Mouse (Mus musculus): ENCODE measurements around the gene Gmppa.

Gmppa gene

DNA sequence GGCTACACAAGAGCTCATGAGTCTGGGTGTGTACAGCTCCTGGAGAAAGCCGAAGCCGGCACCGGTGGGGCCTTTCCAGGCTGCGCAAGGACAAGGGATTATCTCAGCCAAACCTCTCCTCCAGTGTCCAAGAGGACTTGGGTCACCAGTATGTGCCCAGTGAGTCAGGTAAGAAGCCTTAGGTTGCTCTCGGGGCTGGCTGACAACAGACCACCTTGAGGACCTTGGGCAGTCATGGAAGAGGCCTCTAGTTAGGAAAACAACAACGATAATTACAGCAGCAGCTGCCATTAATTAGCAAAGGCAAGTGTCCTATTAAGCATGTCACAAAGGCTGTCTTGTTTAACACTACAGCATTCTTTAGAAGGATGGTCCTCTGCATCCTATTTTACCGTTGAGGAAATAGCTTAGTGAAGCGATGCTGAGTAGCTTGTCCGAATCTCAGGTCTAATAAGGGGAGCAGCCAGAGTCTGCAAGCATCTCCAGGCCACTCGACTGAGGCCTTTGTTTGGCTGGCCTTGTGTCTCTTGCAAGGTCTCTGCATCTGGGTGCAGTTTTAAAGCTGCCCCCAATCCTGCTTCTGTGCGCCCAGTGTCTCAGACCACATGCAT lies 11.8 kb upstream of the Gmppa start:
- no peak for DNase-seq (ENCODE audit: low spot score in 2 of 2)

DNA sequence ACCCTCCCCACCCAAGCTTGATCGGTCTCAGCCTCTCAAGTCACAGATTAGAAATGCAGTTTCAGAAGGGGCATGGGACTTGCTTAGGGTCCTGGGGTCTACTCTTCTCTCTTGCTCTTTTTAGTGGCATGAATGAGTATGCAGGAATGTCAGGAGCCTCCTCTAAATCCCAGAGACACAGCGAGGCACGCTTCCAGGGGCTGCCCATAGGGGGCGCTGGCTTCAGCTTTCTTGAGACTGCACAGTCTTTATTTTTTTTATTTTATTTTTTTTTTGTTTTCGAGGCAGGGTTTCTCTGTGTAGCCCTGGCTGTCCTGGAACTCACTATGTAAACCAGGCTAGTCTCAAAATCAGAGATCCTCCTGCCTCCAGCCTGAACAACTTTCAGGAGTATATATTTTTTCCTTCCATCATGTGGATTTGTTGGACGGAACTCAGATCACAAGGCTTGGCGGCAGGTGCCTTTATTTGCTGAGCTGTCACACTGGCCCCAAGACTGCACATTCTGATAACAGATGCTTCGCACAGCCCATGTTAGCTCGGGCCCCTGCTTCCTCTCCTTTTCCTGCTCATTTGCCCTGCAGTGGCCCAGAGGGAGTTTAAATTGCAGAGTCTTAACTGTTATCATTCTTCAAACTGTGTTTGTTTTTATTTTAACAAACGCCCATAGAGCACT lies 9.8 kb upstream of the Gmppa start:
- DNase-seq (ENCODE audit: low spot score in 2 of 2): no peak

DNA sequence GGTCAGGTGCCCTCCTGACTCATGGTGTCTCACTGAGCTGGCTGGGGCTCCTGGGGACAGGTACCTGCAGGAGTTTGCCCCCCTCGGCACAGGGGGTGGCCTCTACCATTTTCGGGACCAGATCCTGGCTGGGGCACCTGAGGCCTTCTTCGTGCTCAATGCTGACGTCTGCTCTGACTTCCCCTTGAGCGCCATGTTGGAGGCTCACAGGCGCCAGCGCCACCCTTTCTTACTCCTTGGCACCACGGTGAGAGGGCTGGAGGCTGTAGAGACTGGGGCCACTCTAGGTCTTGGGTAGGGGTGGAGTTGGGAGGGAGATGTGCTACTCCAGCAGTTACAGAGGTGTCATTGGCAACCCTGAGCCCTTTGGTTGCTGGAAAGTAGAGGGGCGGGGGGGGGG lies 3.1 kb downstream of the Gmppa start:
- DNase-seq (ENCODE audit: low spot score in 2 of 2): no peak

DNA sequence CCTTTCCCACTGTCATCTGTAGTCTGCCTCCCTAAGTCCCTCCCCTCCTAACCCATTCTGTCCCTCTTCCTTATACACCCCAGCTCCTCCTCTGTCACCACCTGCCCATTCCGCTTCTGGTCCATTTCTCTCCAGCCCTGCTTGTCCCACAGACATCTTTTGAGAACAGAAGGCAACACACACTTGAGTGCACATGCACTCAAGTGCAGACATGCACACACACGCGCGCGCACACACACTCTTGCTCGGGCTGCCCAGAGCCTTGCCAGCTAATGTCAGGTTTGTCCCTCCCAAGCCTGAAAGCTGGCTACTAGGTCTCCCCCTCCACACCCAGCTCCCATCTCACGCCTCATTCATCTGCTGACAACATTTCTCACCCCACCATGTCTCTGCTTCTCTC lies 4.9 kb downstream of the Gmppa start:
- DNase-seq (ENCODE audit: low spot score in 2 of 2): no peak

DNA sequence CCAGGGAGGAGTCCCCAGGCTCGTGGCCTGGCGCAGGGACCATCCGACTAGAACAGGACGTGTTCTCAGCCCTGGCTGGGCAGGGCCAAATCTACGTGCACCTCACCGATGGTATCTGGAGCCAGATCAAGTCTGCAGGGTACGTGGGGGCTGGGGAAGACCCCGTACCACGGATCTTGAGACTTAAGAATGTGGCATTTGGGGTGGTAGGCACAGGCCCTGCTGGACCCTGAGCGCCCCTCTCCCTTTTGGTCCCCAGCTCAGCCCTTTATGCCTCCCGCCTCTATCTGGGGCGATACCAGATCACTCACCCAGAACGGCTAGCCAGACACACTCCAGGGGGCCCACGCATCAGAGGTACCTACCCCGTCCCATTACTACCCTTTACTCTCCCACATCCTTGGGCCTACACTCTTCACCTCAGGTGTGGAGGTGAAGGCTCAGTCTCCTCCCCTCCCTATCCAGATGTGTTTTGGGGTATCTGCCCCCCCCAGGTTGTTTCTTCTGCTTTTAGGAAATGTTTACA lies 5.8 kb downstream of the Gmppa start:
- no peak for DNase-seq (ENCODE audit: low spot score in 2 of 2)

DNA sequence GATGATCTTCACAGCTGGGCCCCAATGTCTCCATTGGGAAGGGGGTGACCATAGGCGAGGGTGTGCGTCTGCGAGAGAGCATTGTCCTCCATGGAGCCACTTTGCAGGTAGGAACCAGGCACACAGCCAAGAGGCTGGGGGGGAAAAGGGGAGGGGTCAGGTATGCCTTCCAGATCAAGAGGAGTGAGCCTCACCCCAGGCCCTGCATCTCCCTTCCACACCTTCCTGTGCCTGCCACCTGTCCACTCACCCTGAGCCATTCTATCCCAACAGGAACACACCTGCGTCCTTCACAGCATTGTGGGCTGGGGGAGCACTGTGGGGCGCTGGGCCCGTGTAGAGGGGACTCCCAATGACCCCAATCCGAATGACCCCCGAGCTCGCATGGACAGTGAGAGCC lies 6.4 kb downstream of the Gmppa start:
- no peak for DNase-seq (ENCODE audit: low spot score in 2 of 2)

DNA sequence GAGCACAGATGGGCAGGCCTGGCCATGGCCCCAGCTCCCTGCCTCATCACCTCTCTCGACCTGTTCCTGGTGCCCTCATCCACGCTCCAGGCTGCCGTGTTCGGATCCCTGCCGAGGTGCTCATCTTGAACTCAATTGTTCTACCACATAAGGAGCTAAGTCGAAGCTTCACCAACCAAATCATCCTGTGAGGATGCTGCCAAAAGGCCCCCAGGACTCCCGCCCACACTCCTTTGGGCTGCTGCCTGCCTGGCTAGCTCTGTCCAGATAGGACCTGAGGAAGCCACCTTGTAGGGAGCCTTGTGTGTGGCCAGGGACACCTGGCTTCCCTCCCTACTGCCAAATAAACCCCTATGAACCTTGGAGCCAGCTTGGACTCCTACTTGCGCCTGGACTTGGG lies 7.1 kb downstream of the Gmppa start:
- no peak for DNase-seq (ENCODE audit: low spot score in 2 of 2)

DNA sequence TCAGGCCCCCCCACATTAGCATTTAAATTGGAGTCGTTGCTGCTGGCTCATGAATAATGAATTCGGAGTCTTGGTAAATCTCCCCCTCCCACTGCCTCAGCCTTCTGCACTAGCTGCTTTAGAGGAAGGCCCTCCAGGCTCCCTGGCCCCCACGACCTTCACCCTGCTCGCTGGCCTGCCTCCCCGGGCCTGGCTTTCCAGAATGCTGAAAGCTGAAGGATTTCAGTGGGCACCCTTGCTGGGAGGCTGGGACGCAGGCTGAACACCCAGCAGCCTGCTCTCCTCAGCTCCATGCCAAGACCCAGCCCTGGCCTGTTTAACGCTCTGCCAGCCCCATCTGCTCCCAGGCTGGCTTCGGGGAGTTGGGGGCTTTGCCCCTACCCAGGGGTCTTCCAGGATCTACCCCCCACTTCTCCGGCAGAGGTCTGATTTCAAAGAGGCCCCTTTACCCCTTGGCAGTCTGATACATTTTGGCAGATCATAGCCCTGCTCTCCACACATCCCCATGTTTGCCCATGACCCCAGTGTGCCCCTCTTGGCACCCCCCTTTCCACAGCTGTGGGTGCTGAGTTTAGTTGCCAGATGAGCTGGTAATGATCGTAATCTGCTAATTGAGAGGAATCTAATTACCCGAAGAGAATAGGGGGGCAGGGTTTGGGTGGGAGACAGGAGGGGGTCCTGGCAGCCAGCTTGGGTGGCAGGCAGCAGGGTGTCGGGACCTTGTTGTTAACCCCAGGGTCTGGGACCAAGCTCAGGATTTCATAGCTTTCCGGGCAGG lies 7.7 kb downstream of the Gmppa start:
- DNase-seq (ENCODE audit: low spot score in 2 of 2): no peak

DNA sequence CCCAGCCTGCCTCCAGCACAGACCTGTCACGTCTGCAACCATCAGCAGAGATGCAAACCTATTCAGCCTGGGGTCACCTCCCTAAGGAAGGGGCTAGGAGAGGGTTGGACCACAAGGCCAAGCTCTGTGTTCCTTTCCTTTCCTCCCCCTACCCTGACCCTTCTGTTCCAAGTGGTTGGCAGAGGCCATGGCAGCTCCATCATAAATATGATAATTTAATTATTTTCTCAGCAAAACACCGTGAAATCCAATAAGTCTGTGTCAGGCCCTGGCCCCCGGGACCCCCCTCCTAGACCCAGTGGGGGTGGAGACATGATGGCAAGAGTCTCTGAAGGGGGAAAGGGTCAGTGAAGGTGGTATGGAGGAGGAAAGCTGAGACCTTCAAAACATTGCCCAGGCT lies 8.5 kb downstream of the Gmppa start:
- no peak for DNase-seq (ENCODE audit: low spot score in 2 of 2)

DNA sequence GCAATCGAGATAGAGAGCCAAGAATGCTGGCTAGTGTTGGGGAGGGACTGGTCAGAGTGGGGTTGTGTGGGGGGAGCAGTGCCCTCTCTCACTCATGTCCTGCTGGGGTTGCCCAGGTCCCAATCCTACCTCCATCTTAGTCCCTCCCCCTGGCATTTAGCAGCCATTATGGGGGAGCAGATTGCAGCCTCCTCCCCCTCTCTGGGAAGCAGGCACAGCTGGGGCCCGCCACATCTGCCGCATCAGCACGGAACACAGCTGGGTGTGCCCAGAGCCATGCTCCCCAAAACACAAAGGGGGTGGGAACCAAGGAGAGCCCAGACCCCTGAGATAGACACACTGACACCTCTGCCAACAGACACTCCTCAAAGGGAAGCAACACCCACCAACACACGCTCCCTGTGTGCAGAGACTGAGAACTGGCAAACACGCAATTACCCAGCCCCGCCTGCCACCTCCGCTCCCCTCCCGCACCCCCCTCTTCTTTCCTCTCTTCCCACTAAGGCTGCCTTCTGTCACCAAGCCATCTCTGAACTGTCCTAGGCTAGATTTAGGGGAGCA lies 9.5 kb downstream of the Gmppa start:
- DNase-seq (ENCODE audit: low spot score in 2 of 2): no peak

DNA sequence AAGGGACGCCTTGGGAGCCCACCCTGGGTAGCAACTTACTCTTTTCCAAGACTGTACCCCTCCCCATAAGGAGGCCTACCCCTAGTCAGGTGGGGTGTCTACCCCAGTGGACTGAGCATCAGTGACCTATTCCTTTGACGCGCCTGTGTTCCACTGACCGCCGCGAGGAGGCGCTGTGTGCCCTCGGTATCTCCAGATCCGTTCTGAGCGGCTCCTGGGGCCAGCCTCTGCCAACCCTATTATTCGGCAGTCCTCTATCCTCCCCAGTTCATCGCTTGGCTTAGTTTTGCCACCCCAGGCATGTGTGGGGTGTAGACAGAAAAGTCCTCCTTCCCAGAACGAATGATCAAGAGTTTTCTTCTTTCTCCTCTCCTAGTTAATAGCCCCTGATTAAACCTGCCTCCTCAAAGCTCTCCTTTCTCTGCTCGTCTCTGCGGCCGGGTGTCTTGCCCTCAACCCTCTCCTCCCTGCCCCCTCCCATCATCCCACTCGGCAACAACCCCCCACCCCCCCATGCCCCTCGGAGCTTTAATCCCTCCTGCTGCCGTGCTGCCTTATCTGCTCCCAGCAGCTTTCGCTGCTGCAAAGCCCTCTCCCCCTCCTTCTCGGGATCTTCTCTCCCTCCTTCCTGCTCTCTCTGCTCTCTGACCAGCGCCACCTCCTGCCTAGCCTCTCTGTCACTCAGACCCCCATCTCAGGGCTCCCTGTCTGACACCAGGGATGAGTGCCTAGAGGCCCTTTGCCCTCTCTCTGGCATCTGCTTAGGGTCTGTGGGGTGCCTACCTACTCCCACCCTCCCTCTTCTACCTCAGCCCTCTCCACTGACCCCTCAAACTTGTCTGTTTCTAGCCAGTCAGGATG lies 10.3 kb downstream of the Gmppa start:
- DNase-seq (ENCODE audit: low spot score in 2 of 2): peak; percentile 61 to 65

DNA sequence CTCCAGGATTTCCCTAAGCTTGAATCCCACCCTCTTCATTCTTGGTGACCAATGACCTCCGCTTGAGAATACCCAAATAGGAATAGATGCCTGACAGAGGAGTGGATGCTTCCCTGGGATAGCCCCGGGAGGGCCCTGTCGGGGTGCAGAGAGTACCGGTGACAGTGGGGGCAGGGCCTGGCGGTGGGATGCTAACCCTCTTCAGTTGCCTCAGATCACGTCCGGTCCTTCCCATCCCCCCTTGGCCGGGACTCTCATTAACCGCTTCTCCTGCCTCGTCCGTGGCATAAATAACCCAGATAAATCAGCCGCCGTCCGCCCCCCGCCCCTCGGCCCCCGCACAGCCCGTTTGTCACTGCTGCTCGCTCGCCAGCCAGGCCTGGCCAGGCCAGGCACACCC lies 10.9 kb downstream of the Gmppa start:
- DNase-seq (ENCODE audit: low spot score in 2 of 2): no peak

DNA sequence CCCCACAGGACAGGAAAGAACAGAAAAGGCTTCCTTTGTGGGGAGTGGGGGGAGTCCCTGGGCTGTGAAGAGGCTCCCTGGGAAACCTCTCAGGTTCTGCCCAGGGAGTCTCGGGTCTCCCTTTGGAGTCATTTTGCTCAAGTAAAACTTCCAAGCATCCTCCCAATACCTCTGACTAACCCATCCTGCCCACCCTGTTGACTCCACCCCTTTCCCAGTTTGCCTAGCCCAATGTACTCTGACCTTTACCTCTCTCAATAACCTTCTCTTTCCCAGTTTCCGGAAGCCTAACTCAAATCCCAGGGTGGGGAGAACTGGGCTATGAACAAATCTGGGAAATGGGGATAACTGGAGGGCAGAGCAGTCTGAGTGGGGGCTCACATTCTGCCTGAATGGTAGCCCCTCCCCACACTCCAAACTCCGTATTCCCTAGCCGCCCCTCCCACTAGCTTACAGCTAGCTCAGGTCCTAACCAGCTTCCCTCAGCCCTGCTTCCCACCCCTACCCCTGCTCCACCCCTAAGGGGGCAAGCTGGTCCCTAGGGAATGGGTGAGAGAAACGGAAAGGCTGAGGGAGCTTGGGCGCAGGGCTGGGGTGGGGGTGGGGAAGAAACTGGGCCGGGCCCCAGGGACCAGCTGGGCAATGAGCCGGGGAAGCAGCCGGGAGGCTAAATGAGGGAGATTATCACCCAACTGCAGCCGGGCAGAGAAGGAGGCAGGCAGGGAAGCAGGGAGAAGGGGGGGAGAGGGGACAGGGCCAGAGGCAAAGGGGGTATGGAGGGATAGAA lies 11.7 kb downstream of the Gmppa start:
- no peak for DNase-seq (ENCODE audit: low spot score in 2 of 2)

DNA sequence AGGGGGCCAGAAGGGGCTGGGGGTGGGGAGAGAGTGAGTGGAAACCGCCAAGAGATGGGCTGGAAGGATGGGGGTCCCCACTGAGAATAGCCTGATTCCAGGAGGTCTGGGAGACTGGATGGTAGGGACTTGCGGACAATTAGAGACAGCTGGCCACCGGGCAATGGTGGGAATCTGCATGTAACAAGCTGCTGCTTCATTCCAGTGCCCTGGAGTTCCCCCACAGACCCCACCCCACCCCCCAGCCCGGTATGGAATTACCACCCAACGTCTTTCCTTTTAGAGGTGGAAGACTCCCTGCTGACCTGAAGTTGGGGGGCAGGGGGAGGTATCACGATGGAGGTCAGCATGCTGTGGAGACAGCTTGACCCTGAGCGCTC lies 12.3 kb downstream of the Gmppa start:
- no peak for DNase-seq (ENCODE audit: low spot score in 2 of 2)

DNA sequence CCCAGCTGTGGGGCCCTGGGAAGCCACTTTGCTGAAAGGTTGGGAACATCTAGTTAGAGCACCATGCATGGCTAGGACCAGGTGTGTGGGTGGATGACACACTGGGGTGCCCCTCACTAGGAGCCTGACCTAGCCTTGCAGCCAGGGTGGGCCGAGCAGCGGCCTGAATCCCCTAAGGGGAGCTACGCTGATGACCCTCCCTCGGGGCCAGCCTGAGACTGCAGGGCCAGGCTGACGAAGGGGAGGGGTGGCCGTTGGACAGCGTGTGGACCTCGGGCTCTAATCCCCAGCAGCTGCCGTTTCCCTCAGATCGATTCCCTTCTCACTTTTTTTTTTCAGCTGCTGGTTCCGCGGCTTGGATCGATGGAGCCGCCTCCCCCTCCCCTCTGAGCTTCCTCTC lies 13.2 kb downstream of the Gmppa start:
- no peak for DNase-seq (ENCODE audit: low spot score in 2 of 2)

DNA sequence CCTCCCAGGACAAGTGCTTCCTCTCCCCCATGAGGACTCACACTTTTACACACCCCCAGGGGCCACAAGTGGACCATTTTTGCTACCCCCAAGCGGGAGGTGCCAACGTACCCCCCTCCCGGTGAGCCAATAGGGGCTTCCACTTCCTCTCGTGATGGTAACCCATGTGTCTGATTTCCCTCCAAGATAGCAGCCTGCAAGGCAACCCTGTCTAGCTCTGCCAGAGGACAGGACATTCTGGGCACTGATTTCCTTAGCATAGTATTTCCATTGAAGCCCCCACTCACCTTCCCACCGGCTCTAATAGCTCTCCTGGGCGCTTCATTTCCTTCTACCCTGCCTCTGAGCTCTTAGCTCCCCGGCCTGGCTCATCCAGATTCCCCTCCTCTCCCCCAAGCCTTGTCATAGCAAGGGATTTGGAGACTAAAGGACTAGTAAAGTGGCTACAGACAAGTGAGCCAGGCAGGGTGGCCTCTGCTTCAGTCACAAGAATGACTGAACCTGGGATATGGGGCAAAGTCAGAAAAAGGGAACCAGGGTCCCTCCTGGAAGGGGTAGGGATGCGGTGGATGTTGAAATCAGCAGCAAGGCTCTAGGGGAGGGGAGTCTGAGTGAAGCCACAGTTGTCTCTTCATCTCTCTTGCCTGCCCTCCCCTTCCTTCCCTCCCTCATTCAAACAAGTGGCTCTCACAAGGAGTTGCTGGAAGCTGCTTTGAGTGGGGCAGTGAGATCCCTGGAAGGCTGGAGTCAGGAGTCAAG lies 13.8 kb downstream of the Gmppa start:
- no peak for DNase-seq (ENCODE audit: low spot score in 2 of 2)

DNA sequence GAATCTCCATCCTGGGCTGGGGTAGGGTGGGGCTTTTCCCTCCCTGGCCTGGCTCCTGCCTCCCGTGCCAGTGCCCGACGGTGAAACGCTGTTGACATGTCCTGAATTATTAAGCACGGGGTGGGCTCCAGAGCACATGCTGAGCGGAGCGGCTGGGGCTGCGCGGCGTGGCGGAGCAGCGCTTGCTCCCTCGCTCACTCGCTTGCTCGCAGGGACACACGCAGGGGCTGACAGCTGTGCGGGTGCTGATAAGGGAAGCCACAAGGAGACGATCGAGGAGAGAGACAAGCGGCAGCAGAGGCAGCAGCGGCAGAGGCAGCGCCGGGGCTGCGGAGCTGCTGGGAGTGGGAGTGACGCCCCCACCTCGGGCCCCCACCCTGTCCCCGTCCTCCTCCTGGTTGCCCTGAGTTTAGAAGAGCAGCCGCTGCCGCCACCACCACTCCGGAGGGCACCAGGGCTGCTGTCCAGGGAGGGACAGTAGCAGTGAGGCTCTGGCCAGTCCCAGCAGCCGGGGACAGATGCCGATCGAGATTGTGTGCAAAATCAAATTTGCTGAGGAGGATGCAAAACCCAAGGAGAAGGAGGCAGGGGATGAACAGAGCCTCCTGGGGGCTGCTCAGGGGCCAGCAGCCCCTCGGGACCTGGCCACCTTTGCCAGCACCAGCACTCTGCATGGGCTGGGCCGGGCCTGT lies 14.7 kb downstream of the Gmppa start, which contains the start of gene Asic4:
Gene Asic4, plus strand, starts transcription at position 123 of the 692 bp plus-strand sequence.
- no peak for DNase-seq (ENCODE audit: low spot score in 2 of 2)

DNA sequence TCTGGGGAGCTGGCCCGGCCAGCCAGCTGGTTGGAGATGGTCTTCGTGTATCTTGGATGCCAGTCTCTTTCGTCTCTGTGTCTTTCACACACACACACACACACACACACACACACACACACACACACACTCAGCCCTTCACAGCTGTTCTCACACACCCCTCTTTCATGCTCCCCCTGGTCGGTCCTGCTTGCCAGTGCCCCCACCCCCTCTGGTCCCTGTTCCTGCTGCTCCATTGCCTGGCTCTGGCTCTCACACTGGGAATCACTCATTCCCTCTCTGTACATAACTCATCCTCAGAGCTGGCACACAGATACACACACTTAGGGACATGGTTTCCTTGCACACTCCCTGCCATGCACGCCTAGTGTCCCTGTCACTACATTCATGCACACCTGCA lies 16.2 kb downstream of the Gmppa start:
- DNase-seq (ENCODE audit: low spot score in 2 of 2): no peak

DNA sequence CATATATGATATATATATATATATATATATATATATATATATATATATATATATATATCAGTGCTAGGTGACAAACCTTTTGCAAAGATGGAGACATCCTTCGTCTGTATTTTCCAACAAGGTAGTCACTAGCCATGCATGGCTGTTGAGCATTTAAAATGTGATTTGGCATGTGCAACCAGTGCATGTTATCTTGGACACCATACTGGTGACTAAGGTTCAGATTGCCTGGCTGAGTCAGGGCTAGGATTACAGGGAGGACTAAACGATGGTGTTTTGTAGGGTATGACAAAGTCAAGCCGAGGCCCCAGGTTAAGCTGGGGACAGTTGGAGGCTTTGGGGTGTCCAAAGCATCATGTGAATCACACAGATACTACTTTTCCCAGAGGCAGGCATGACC lies 19.7 kb downstream of the Gmppa start:
- no peak for DNase-seq (ENCODE audit: low spot score in 2 of 2)

Measured in heart, adult 9 months (tissue).